Mouse (Mus musculus): ENCODE data around the gene Ebf1. TPM values are rescaled to one million over a fixed set of nuclear protein-coding genes. Genes with fewer than 3 reads are reported as not detected.

The Ebf1 gene
- polyA plus RNA-seq, 1 experiment from 2014 or later, result 16.2 TPM

GRCm38 (mm10) chr11:44884337-44884736 lies 267.2 kb downstream of the Ebf1 start:
- no peak overlapping the region for H3K9ac ChIP-seq (ENCODE audit: low read length)
- H3K4me3 ChIP-seq (ENCODE audit: low read length), result no peak overlapping the region
- H3K27ac ChIP-seq (ENCODE audit: low read length), result no peak overlapping the region
- WGBS, result 75% methylated on average over 3 of the region's 3 CpGs
- no peak for ATAC-seq (replicated peaks; ENCODE audit: extremely low read depth, insufficient read depth, low FRiP score)
- H3K4me2 ChIP-seq (ENCODE audit: low read depth, low read length), result no peak overlapping the region
- no peaks in the 10 kb centered on the region for H3K4me1 ChIP-seq (ENCODE audit: control insufficient read depth, insufficient read depth, low read length)
- no peaks in the 10 kb centered on the region for H3K27me3 ChIP-seq (ENCODE audit: control insufficient read depth, insufficient read depth, low read length)
- no peaks in the 10 kb centered on the region for H3K9me3 ChIP-seq (replicated peaks; ENCODE audit: control insufficient read depth, low read length)
- H3K36me3 ChIP-seq (ENCODE audit: control insufficient read depth, insufficient read depth), result no peaks in the 10 kb centered on the region

GRCm38 (mm10) chr11:44886897-44887296 lies 269.8 kb downstream of the Ebf1 start:
- no peaks in the 10 kb centered on the region for H3K9me3 ChIP-seq (replicated peaks; ENCODE audit: control insufficient read depth, low read length)
- H3K36me3 ChIP-seq (ENCODE audit: control insufficient read depth, insufficient read depth), result no peaks in the 10 kb centered on the region
- no peak for ATAC-seq (replicated peaks; ENCODE audit: extremely low read depth, insufficient read depth, low FRiP score)

GRCm38 (mm10) chr11:44887691-44888090 lies 270.6 kb downstream of the Ebf1 start:
- WGBS, result 88% methylated on average over 7 of the region's 7 CpGs
- H3K9ac ChIP-seq (ENCODE audit: low read length), result no peak overlapping the region
- H3K9me3 ChIP-seq (replicated peaks; ENCODE audit: control insufficient read depth, low read length), result no peaks in the 10 kb centered on the region
- H3K4me2 ChIP-seq (ENCODE audit: low read depth, low read length), result no peak overlapping the region
- H3K27ac ChIP-seq (ENCODE audit: low read length), result no peak overlapping the region
- H3K27me3 ChIP-seq (ENCODE audit: control insufficient read depth, insufficient read depth, low read length), result no peaks in the 10 kb centered on the region
- H3K4me3 ChIP-seq (ENCODE audit: low read length), result no peak overlapping the region
- H3K4me1 ChIP-seq (ENCODE audit: control insufficient read depth, insufficient read depth, low read length), result no peaks in the 10 kb centered on the region
- no peak for ATAC-seq (replicated peaks; ENCODE audit: extremely low read depth, insufficient read depth, low FRiP score)
- H3K36me3 ChIP-seq (ENCODE audit: control insufficient read depth, insufficient read depth), result no peaks in the 10 kb centered on the region

More at GRCm38 (mm10) chr11:44886897-44887296, 269.8 kb downstream of the Ebf1 start:
- WGBS, result 90% methylated on average over 2 of the region's 2 CpGs
- no peaks in the 10 kb centered on the region for H3K27me3 ChIP-seq (ENCODE audit: control insufficient read depth, insufficient read depth, low read length)
- H3K4me2 ChIP-seq (ENCODE audit: low read depth, low read length), result no peak overlapping the region
- no peak overlapping the region for H3K27ac ChIP-seq (ENCODE audit: low read length)
- H3K9ac ChIP-seq (ENCODE audit: low read length), result no peak overlapping the region
- H3K4me3 ChIP-seq (ENCODE audit: low read length), result no peak overlapping the region
- no peaks in the 10 kb centered on the region for H3K4me1 ChIP-seq (ENCODE audit: control insufficient read depth, insufficient read depth, low read length)

- 91% methylated on average over 4 of the region's 4 CpGs for WGBS
- no peak for ATAC-seq (replicated peaks; ENCODE audit: extremely low read depth, insufficient read depth, low FRiP score)
Observed at GRCm38 (mm10) chr11:44888390-44888789, 271.3 kb downstream of the Ebf1 start.

GRCm38 (mm10) chr11:44892814-44893521 lies 275.9 kb downstream of the Ebf1 start:
- Histone ChIP-seq H3K36me3 (ENCODE audit: control insufficient read depth, insufficient read depth) (no peaks in the 10 kb centered on the region), H3K9ac (ENCODE audit: low read length) (no peak overlapping the region), H3K27me3 (ENCODE audit: control insufficient read depth, insufficient read depth, low read length) (no peaks in the 10 kb centered on the region), H3K4me1 (ENCODE audit: control insufficient read depth, insufficient read depth, low read length) (0 out of 2 replicates have a peak, but pooled peaks cover 5% of the 10 kb centered on the region), H3K4me3 (ENCODE audit: low read length) (no peak overlapping the region), H3K9me3 (replicated peaks; ENCODE audit: control insufficient read depth, low read length) (no peaks in the 10 kb centered on the region), H3K27ac (ENCODE audit: low read length) (no peak overlapping the region), H3K4me2 (ENCODE audit: low read depth, low read length) (peak overlapping the region; percentile 27)
- no peak for ATAC-seq (replicated peaks; ENCODE audit: extremely low read depth, insufficient read depth, low FRiP score)
- 47% methylated on average over 18 of the region's 18 CpGs for WGBS

More at GRCm38 (mm10) chr11:44888390-44888789, 271.3 kb downstream of the Ebf1 start:
- Histone ChIP-seq H3K27me3 (ENCODE audit: control insufficient read depth, insufficient read depth, low read length) (no peaks in the 10 kb centered on the region), H3K4me2 (ENCODE audit: low read depth, low read length) (no peak overlapping the region), H3K9ac (ENCODE audit: low read length) (no peak overlapping the region), H3K4me3 (ENCODE audit: low read length) (no peak overlapping the region), H3K36me3 (ENCODE audit: control insufficient read depth, insufficient read depth) (no peaks in the 10 kb centered on the region), H3K9me3 (replicated peaks; ENCODE audit: control insufficient read depth, low read length) (no peaks in the 10 kb centered on the region), H3K27ac (ENCODE audit: low read length) (no peak overlapping the region), H3K4me1 (ENCODE audit: control insufficient read depth, insufficient read depth, low read length) (0 out of 2 replicates have a peak, but pooled peaks cover 2% of the 10 kb centered on the region)

GRCm38 (mm10) chr11:44893986-44894385 lies 276.9 kb downstream of the Ebf1 start:
- Histone ChIP-seq H3K36me3 (ENCODE audit: control insufficient read depth, insufficient read depth) (no peaks in the 10 kb centered on the region), H3K27ac (ENCODE audit: low read length) (no peak overlapping the region), H3K9me3 (replicated peaks; ENCODE audit: control insufficient read depth, low read length) (no peaks in the 10 kb centered on the region), H3K4me3 (ENCODE audit: low read length) (no peak overlapping the region), H3K4me1 (ENCODE audit: control insufficient read depth, insufficient read depth, low read length) (0 out of 2 replicates have a peak, but pooled peaks cover 5% of the 10 kb centered on the region), H3K9ac (ENCODE audit: low read length) (no peak overlapping the region), H3K4me2 (ENCODE audit: low read depth, low read length) (no peak overlapping the region), H3K27me3 (ENCODE audit: control insufficient read depth, insufficient read depth, low read length) (no peaks in the 10 kb centered on the region)
- ATAC-seq (replicated peaks; ENCODE audit: extremely low read depth, insufficient read depth, low FRiP score), result no peak

- H3K4me3 ChIP-seq (ENCODE audit: low read length), result no peak overlapping the region
Observed at GRCm38 (mm10) chr11:44894798-44895197, 277.7 kb downstream of the Ebf1 start.

GRCm38 (mm10) chr11:44895893-44896292 lies 278.8 kb downstream of the Ebf1 start:
- WGBS, result 70% methylated on average over 1 of the region's 1 CpGs
- H3K9me3 ChIP-seq (replicated peaks; ENCODE audit: control insufficient read depth, low read length), result no peaks in the 10 kb centered on the region
- H3K4me2 ChIP-seq (ENCODE audit: low read depth, low read length), result no peak overlapping the region
- H3K9ac ChIP-seq (ENCODE audit: low read length), result no peak overlapping the region
- no peak overlapping the region for H3K4me3 ChIP-seq (ENCODE audit: low read length)
- no peaks in the 10 kb centered on the region for H3K36me3 ChIP-seq (ENCODE audit: control insufficient read depth, insufficient read depth)
- H3K27ac ChIP-seq (ENCODE audit: low read length), result no peak overlapping the region
- H3K27me3 ChIP-seq (ENCODE audit: control insufficient read depth, insufficient read depth, low read length), result no peaks in the 10 kb centered on the region
- ATAC-seq (replicated peaks; ENCODE audit: extremely low read depth, insufficient read depth, low FRiP score), result no peak
- 0 out of 2 replicates have a peak, but pooled peaks cover 5% of the 10 kb centered on the region for H3K4me1 ChIP-seq (ENCODE audit: control insufficient read depth, insufficient read depth, low read length)

More at GRCm38 (mm10) chr11:44894798-44895197, 277.7 kb downstream of the Ebf1 start:
- H3K27me3 ChIP-seq (ENCODE audit: control insufficient read depth, insufficient read depth, low read length), result no peaks in the 10 kb centered on the region
- H3K36me3 ChIP-seq (ENCODE audit: control insufficient read depth, insufficient read depth), result no peaks in the 10 kb centered on the region
- H3K9ac ChIP-seq (ENCODE audit: low read length), result no peak overlapping the region
- no peak overlapping the region for H3K27ac ChIP-seq (ENCODE audit: low read length)
- ATAC-seq (replicated peaks; ENCODE audit: extremely low read depth, insufficient read depth, low FRiP score), result no peak
- H3K4me2 ChIP-seq (ENCODE audit: low read depth, low read length), result no peak overlapping the region
- H3K9me3 ChIP-seq (replicated peaks; ENCODE audit: control insufficient read depth, low read length), result no peaks in the 10 kb centered on the region
- 87% methylated on average over 4 of the region's 4 CpGs for WGBS
- 0 out of 2 replicates have a peak, but pooled peaks cover 5% of the 10 kb centered on the region for H3K4me1 ChIP-seq (ENCODE audit: control insufficient read depth, insufficient read depth, low read length)

GRCm38 (mm10) chr11:44897140-44897665 lies 280.1 kb downstream of the Ebf1 start:
- Histone ChIP-seq H3K36me3 (ENCODE audit: control insufficient read depth, insufficient read depth) (no peaks in the 10 kb centered on the region), H3K27me3 (ENCODE audit: control insufficient read depth, insufficient read depth, low read length) (no peaks in the 10 kb centered on the region), H3K4me2 (ENCODE audit: low read depth, low read length) (no peak overlapping the region), H3K27ac (ENCODE audit: low read length) (peak overlapping the region; percentile 72), H3K4me3 (ENCODE audit: low read length) (no peak overlapping the region), H3K9ac (ENCODE audit: low read length) (no peak overlapping the region), H3K4me1 (ENCODE audit: control insufficient read depth, insufficient read depth, low read length) (0 out of 2 replicates have a peak, but pooled peaks cover 5% of the 10 kb centered on the region), H3K9me3 (replicated peaks; ENCODE audit: control insufficient read depth, low read length) (no peaks in the 10 kb centered on the region)
- ATAC-seq (replicated peaks; ENCODE audit: extremely low read depth, insufficient read depth, low FRiP score), result peak; percentile 80
- 39% methylated on average over 10 of the region's 10 CpGs for WGBS
